Mouse (Mus musculus): ENCODE data around the gene Mipep. TPM values are rescaled to one million over a fixed set of nuclear protein-coding genes. Genes with fewer than 3 reads are reported as not detected.
A peak's percentile ranks its signal among the peaks of the same experiment; 100 is the strongest.

Gene Mipep
- polyA plus RNA-seq, 1 experiment from 2014 or later = 7.7 TPM

GRCm38 (mm10) chr14:60767884-60768283, 16.5 kb upstream of the Mipep start, which contains the start of gene C1qtnf9:
Gene C1qtnf9 (plus strand): TSS chr14:60768134.
- DNase-seq (ENCODE audit: low spot score) (no peak), ATAC-seq (no peak)
- Histone ChIP-seq H3K4me3 (ENCODE audit: low read depth, low read length) (no peak within 1 kb of the TSS), H3K36me3 (ENCODE audit: insufficient read depth, low read length) (no peaks in the 10 kb centered on the region), H3K4me1 (ENCODE audit: insufficient read depth, low read depth, low read length) (peaks cover 3% of the 10 kb centered on the region; the same call in 1 of the 2 replicates), H3K4me2 (replicated peaks; ENCODE audit: low read depth, low read length) (no peak within 1 kb of the TSS), H3K9me3 (ENCODE audit: low read length) (no peaks in the 10 kb centered on the region), H3K9ac (replicated peaks; ENCODE audit: low read depth) (no peak within 1 kb of the TSS), H3K27ac (ENCODE audit: low read length) (0 out of 2 replicates have a peak within 1 kb of the TSS, but pooled peaks have one; percentile 45), H3K27me3 (replicated peaks; ENCODE audit: insufficient read depth, low read length) (no peaks in the 10 kb centered on the region)
- 31% methylated on average over 4 of the region's 4 CpGs for WGBS
- TF ChIP-seq EP300 (IDR thresholded peaks at IDR 0.05) (no peak), CTCF (IDR thresholded peaks at IDR 0.05) (no peak)

GRCm38 (mm10) chr14:60769340-60769739, 15.0 kb upstream of the Mipep start:
- no peak overlapping the region for H3K9ac ChIP-seq (replicated peaks; ENCODE audit: low read depth)
- ATAC-seq = no peak

GRCm38 (mm10) chr14:60770594-60770993, 13.8 kb upstream of the Mipep start:
- Histone ChIP-seq H3K4me1 (ENCODE audit: insufficient read depth, low read depth, low read length) (no peaks in the 10 kb centered on the region), H3K4me2 (replicated peaks; ENCODE audit: low read depth, low read length) (no peak overlapping the region), H3K27me3 (replicated peaks; ENCODE audit: insufficient read depth, low read length) (no peaks in the 10 kb centered on the region), H3K9ac (replicated peaks; ENCODE audit: low read depth) (no peak overlapping the region), H3K9me3 (ENCODE audit: low read length) (no peaks in the 10 kb centered on the region), H3K4me3 (ENCODE audit: low read depth, low read length) (no peak overlapping the region), H3K36me3 (ENCODE audit: insufficient read depth, low read length) (no peaks in the 10 kb centered on the region), H3K27ac (ENCODE audit: low read length) (no peak overlapping the region)
- TF ChIP-seq EP300 (IDR thresholded peaks at IDR 0.05) = no peak
- TF ChIP-seq CTCF (IDR thresholded peaks at IDR 0.05) = no peak
- no peak for ATAC-seq
- WGBS = 71% methylated on average over 6 of the region's 6 CpGs
- DNase-seq (ENCODE audit: low spot score) = no peak

More at GRCm38 (mm10) chr14:60769340-60769739, 15.0 kb upstream of the Mipep start:
- H3K4me2 ChIP-seq (replicated peaks; ENCODE audit: low read depth, low read length) = no peak overlapping the region
- WGBS = 36% methylated on average over 6 of the region's 6 CpGs
- peaks cover 3% of the 10 kb centered on the region; the same call in 1 of the 2 replicates for H3K4me1 ChIP-seq (ENCODE audit: insufficient read depth, low read depth, low read length)
- peak; percentile 48 for DNase-seq (ENCODE audit: low spot score)
- H3K27ac ChIP-seq (ENCODE audit: low read length) = no peak overlapping the region
- TF ChIP-seq EP300 (IDR thresholded peaks at IDR 0.05) (no peak), CTCF (IDR thresholded peaks at IDR 0.05) (peak; percentile 54)
- H3K9me3 ChIP-seq (ENCODE audit: low read length) = no peaks in the 10 kb centered on the region
- H3K4me3 ChIP-seq (ENCODE audit: low read depth, low read length) = no peak overlapping the region
- no peaks in the 10 kb centered on the region for H3K27me3 ChIP-seq (replicated peaks; ENCODE audit: insufficient read depth, low read length)
- no peaks in the 10 kb centered on the region for H3K36me3 ChIP-seq (ENCODE audit: insufficient read depth, low read length)

- DNase-seq (ENCODE audit: low spot score) (peak; percentile 80), ATAC-seq (peak; percentile 71)
- peak overlapping the region; percentile 48 for H3K4me2 ChIP-seq (replicated peaks; ENCODE audit: low read depth, low read length)
- H3K4me3 ChIP-seq (ENCODE audit: low read depth, low read length) = 0 out of 2 replicates have a peak overlapping the region, but pooled peaks have one; percentile 6
- WGBS = 7% methylated on average over 8 of the region's 8 CpGs
- H3K9me3 ChIP-seq (ENCODE audit: low read length) = no peaks in the 10 kb centered on the region
- H3K9ac ChIP-seq (replicated peaks; ENCODE audit: low read depth) = no peak overlapping the region
- TF ChIP-seq CTCF (IDR thresholded peaks at IDR 0.05) (peak; percentile 91), EP300 (IDR thresholded peaks at IDR 0.05) (no peak)
- H3K36me3 ChIP-seq (ENCODE audit: insufficient read depth, low read length) = no peaks in the 10 kb centered on the region
- H3K4me1 ChIP-seq (ENCODE audit: insufficient read depth, low read depth, low read length) = no peaks in the 10 kb centered on the region
- no peak overlapping the region for H3K27ac ChIP-seq (ENCODE audit: low read length)
- no peaks in the 10 kb centered on the region for H3K27me3 ChIP-seq (replicated peaks; ENCODE audit: insufficient read depth, low read length)
Measured at GRCm38 (mm10) chr14:60771057-60771456, 13.3 kb upstream of the Mipep start.

- WGBS = 80% methylated on average over 2 of the region's 2 CpGs
Measured at GRCm38 (mm10) chr14:60773476-60773875, 10.9 kb upstream of the Mipep start.

GRCm38 (mm10) chr14:60776521-60776920, 7.9 kb upstream of the Mipep start:
- 81% methylated on average over 8 of the region's 8 CpGs for WGBS

More at GRCm38 (mm10) chr14:60773476-60773875, 10.9 kb upstream of the Mipep start:
- TF ChIP-seq CTCF (IDR thresholded peaks at IDR 0.05) = peak; percentile 41
- TF ChIP-seq EP300 (IDR thresholded peaks at IDR 0.05) = no peak
- no peak for ATAC-seq
- Histone ChIP-seq H3K4me2 (replicated peaks; ENCODE audit: low read depth, low read length) (no peak overlapping the region), H3K4me1 (ENCODE audit: insufficient read depth, low read depth, low read length) (no peaks in the 10 kb centered on the region), H3K27me3 (replicated peaks; ENCODE audit: insufficient read depth, low read length) (no peaks in the 10 kb centered on the region), H3K9me3 (ENCODE audit: low read length) (no peaks in the 10 kb centered on the region), H3K4me3 (ENCODE audit: low read depth, low read length) (no peak overlapping the region), H3K9ac (replicated peaks; ENCODE audit: low read depth) (no peak overlapping the region), H3K27ac (ENCODE audit: low read length) (no peak overlapping the region), H3K36me3 (ENCODE audit: insufficient read depth, low read length) (no peaks in the 10 kb centered on the region)
- DNase-seq (ENCODE audit: low spot score) = no peak

More at GRCm38 (mm10) chr14:60776521-60776920, 7.9 kb upstream of the Mipep start:
- no peaks in the 10 kb centered on the region for H3K9me3 ChIP-seq (ENCODE audit: low read length)
- H3K9ac ChIP-seq (replicated peaks; ENCODE audit: low read depth) = no peak overlapping the region
- H3K36me3 ChIP-seq (ENCODE audit: insufficient read depth, low read length) = no peaks in the 10 kb centered on the region
- no peaks in the 10 kb centered on the region for H3K4me1 ChIP-seq (ENCODE audit: insufficient read depth, low read depth, low read length)
- no peak for DNase-seq (ENCODE audit: low spot score)
- H3K27ac ChIP-seq (ENCODE audit: low read length) = no peak overlapping the region
- no peak overlapping the region for H3K4me2 ChIP-seq (replicated peaks; ENCODE audit: low read depth, low read length)
- no peaks in the 10 kb centered on the region for H3K27me3 ChIP-seq (replicated peaks; ENCODE audit: insufficient read depth, low read length)
- no peak overlapping the region for H3K4me3 ChIP-seq (ENCODE audit: low read depth, low read length)
- no peak for ATAC-seq
- TF ChIP-seq CTCF (IDR thresholded peaks at IDR 0.05) = no peak
- TF ChIP-seq EP300 (IDR thresholded peaks at IDR 0.05) = no peak
